In genomic region chr7:101662006-101662405, GRCm38 (mm10) we compare ENCODE assay signal across 16 mouse cellular contexts. TPM values are rescaled to one million over a fixed set of nuclear protein-coding genes. Genes with fewer than 3 reads are reported as not detected.
DNase-seq lines count a peak whose midpoint lies in the region; ATAC-seq and TF ChIP-seq lines count a peak whose summit lies in the region.
"Had no signal": no experiment of that assay in that cellular context is flagged by ENCODE, and none has a peak within 500 bp of the region (broad histone marks: within the 10 kb centered on the region; RNA-seq: fewer than 3 reads in every experiment).

No protein-coding gene starts in this region.

- H3K9ac ChIP-seq in hindbrain, postnatal 0 days (replicated peaks; ENCODE audit: low read length), result no peak overlapping the region
- no peak overlapping the region for H3K9ac ChIP-seq in hindbrain, embryonic 14.5 days
- H3K9ac ChIP-seq in midbrain, embryonic 14.5 days (replicated peaks; ENCODE audit: low read length), result no peak overlapping the region
- H3K9ac ChIP-seq in midbrain, embryonic 13.5 days (replicated peaks), result no peak overlapping the region
- no peak overlapping the region for H3K9ac ChIP-seq in MEL (ENCODE audit: control insufficient read depth, low read depth, low read length, poor library complexity, severe bottlenecking)
- H3K9ac ChIP-seq: forebrain, embryonic 15.5 days; heart, embryonic 15.5 days; hindbrain, embryonic 15.5 days; midbrain, embryonic 12.5 days had no signal

- no peak for DNase-seq in hindbrain, postnatal 0 days (ENCODE audit: low spot score)
- no peak for DNase-seq in hindbrain, embryonic 14.5 days (ENCODE audit: low spot score)
- DNase-seq in midbrain, embryonic 14.5 days, result peak; percentile 12
- DNase-seq in MEL (ENCODE audit: low read depth, low spot score), result peak; percentile 75
- no peak for DNase-seq in ovary, postnatal 10 days (ENCODE audit: low spot score)
- DNase-seq: adrenal gland, postnatal 14 days; gastrocnemius, postnatal 14 days; kidney, postnatal 10 days; lung, postnatal 10 days; thymus, postnatal 36 days had no signal

- no peak for TF ChIP-seq POLR2A in MEL (IDR thresholded peaks at IDR 0.05; ENCODE audit: control insufficient read depth in 1 of 2, insufficient read depth in 1 of 2, low read depth in 1 of 2, low read length in 2 of 2, poor library complexity in 1 of 2)

- peaks cover 8% of the 10 kb centered on the region for H3K79me2 ChIP-seq in MEL (ENCODE audit: control insufficient read depth, insufficient read depth, low read length, poor library complexity)

- no peaks in the 10 kb centered on the region for H3K9me3 ChIP-seq in hindbrain, postnatal 0 days (ENCODE audit: low read length)
- H3K9me3 ChIP-seq in hindbrain, embryonic 14.5 days (ENCODE audit: control insufficient read depth, low read length), result no peaks in the 10 kb centered on the region
- H3K9me3 ChIP-seq in midbrain, embryonic 14.5 days (ENCODE audit: control insufficient read depth, low read length), result no peaks in the 10 kb centered on the region
- H3K9me3 ChIP-seq in midbrain, embryonic 13.5 days, result no peaks in the 10 kb centered on the region
- H3K9me3 ChIP-seq in MEL (replicated peaks; ENCODE audit: insufficient read depth, low read length), result no peaks in the 10 kb centered on the region
- H3K9me3 ChIP-seq: forebrain, embryonic 15.5 days; heart, embryonic 15.5 days; hindbrain, embryonic 15.5 days; midbrain, embryonic 12.5 days had no signal

- TF ChIP-seq EP300 in MEL (IDR thresholded peaks at IDR 0.05; ENCODE audit: low read depth in 1 of 2, low read length in 2 of 2), result no peak

- 85% methylated on average over 1 of the region's 1 CpGs for WGBS in hindbrain, postnatal 0 days
- WGBS in hindbrain, embryonic 14.5 days, result 86% methylated on average over 1 of the region's 1 CpGs
- 81% methylated on average over 1 of the region's 1 CpGs for WGBS in midbrain, embryonic 14.5 days
- 78% methylated on average over 1 of the region's 1 CpGs for WGBS in midbrain, embryonic 13.5 days

- H3K4me2 ChIP-seq in hindbrain, postnatal 0 days (ENCODE audit: low read depth, low read length), result no peak overlapping the region
- no peak overlapping the region for H3K4me2 ChIP-seq in hindbrain, embryonic 14.5 days (replicated peaks)
- H3K4me2 ChIP-seq in midbrain, embryonic 14.5 days (ENCODE audit: low read length), result no peak overlapping the region
- H3K4me2 ChIP-seq in midbrain, embryonic 13.5 days (replicated peaks), result no peak overlapping the region
- H3K4me2 ChIP-seq: forebrain, embryonic 15.5 days; heart, embryonic 15.5 days; hindbrain, embryonic 15.5 days; midbrain, embryonic 12.5 days had no signal

- H3K27me3 ChIP-seq in hindbrain, postnatal 0 days (ENCODE audit: insufficient read depth, low read length), result no peaks in the 10 kb centered on the region
- no peaks in the 10 kb centered on the region for H3K27me3 ChIP-seq in hindbrain, embryonic 14.5 days (ENCODE audit: control insufficient read depth, insufficient read depth, low read length)
- H3K27me3 ChIP-seq in midbrain, embryonic 14.5 days (ENCODE audit: control insufficient read depth, insufficient read depth, low read length), result no peaks in the 10 kb centered on the region
- no peaks in the 10 kb centered on the region for H3K27me3 ChIP-seq in midbrain, embryonic 13.5 days
- H3K27me3 ChIP-seq in MEL (ENCODE audit: control insufficient read depth in 1 of 2, insufficient read depth in 2 of 2, low read length in 2 of 2), result peaks cover 0 to 2% of the 10 kb centered on the region in 2 experiments; a peak in 1 of 4 replicates
- H3K27me3 ChIP-seq: forebrain, embryonic 15.5 days; heart, embryonic 15.5 days; hindbrain, embryonic 15.5 days; midbrain, embryonic 12.5 days had no signal

- H3K36me3 ChIP-seq in hindbrain, postnatal 0 days (ENCODE audit: insufficient read depth, low read length), result no peaks in the 10 kb centered on the region
- no peaks in the 10 kb centered on the region for H3K36me3 ChIP-seq in hindbrain, embryonic 14.5 days (replicated peaks; ENCODE audit: control insufficient read depth, insufficient read depth)
- no peaks in the 10 kb centered on the region for H3K36me3 ChIP-seq in midbrain, embryonic 14.5 days (ENCODE audit: control insufficient read depth, insufficient read depth, low read length)
- no peaks in the 10 kb centered on the region for H3K36me3 ChIP-seq in midbrain, embryonic 13.5 days
- peaks cover 0 to 6% of the 10 kb centered on the region in 2 experiments; a peak in 2 of 4 replicates for H3K36me3 ChIP-seq in MEL (ENCODE audit: control insufficient read depth in 1 of 2, insufficient read depth in 2 of 2, low read length in 2 of 2)
- H3K36me3 ChIP-seq: forebrain, embryonic 15.5 days; heart, embryonic 15.5 days; hindbrain, embryonic 15.5 days had no signal

- peaks cover 18% of the 10 kb centered on the region for H3K4me1 ChIP-seq in hindbrain, postnatal 0 days (ENCODE audit: insufficient read depth, low read length)
- H3K4me1 ChIP-seq in hindbrain, embryonic 14.5 days (replicated peaks; ENCODE audit: control insufficient read depth, insufficient read depth, low read length), result peaks cover 16% of the 10 kb centered on the region
- H3K4me1 ChIP-seq in midbrain, embryonic 14.5 days (ENCODE audit: control insufficient read depth, insufficient read depth, low read length), result peaks cover 11% of the 10 kb centered on the region
- peaks cover 27% of the 10 kb centered on the region for H3K4me1 ChIP-seq in midbrain, embryonic 13.5 days (replicated peaks)
- peaks cover 0 to 16% of the 10 kb centered on the region in 2 experiments; a peak in 1 of 4 replicates for H3K4me1 ChIP-seq in MEL (ENCODE audit: control insufficient read depth in 1 of 2, insufficient read depth in 2 of 2, low read length in 2 of 2)

- no peak overlapping the region for H3K27ac ChIP-seq in hindbrain, postnatal 0 days
- no peak overlapping the region for H3K27ac ChIP-seq in hindbrain, embryonic 14.5 days
- no peak overlapping the region for H3K27ac ChIP-seq in midbrain, embryonic 14.5 days (replicated peaks; ENCODE audit: low read depth, low read length)
- no peak overlapping the region for H3K27ac ChIP-seq in midbrain, embryonic 13.5 days
- no peak overlapping the region for H3K27ac ChIP-seq in MEL (ENCODE audit: control insufficient read depth, low read depth, low read length)
- H3K27ac ChIP-seq: forebrain, embryonic 15.5 days; heart, embryonic 15.5 days; hindbrain, embryonic 15.5 days; midbrain, embryonic 12.5 days had no signal

- H3K4me3 ChIP-seq in hindbrain, postnatal 0 days (ENCODE audit: low read length), result no peak overlapping the region
- H3K4me3 ChIP-seq in hindbrain, embryonic 14.5 days (replicated peaks; ENCODE audit: low read length), result no peak overlapping the region
- H3K4me3 ChIP-seq in midbrain, embryonic 14.5 days (replicated peaks; ENCODE audit: low read depth, low read length), result no peak overlapping the region
- H3K4me3 ChIP-seq in midbrain, embryonic 13.5 days (replicated peaks), result no peak overlapping the region
- H3K4me3 ChIP-seq in MEL (ENCODE audit: control insufficient read depth in 1 of 2, insufficient read depth in 1 of 2, low read depth in 2 of 2, low read length in 2 of 2), result no peak overlapping the region
- H3K4me3 ChIP-seq: forebrain, embryonic 15.5 days; heart, embryonic 15.5 days; hindbrain, embryonic 15.5 days; midbrain, embryonic 12.5 days had no signal

- TF ChIP-seq RAD21 in MEL (IDR thresholded peaks at IDR 0.05; ENCODE audit: low read depth, low read length), result peak; percentile 43

- TF ChIP-seq CTCF in hindbrain, postnatal 0 days (IDR thresholded peaks at IDR 0.05; ENCODE audit: low read depth), result peak; percentile 33; the same call in 1 of the 2 replicates
- peak; percentile 42 to 71 (median 64) for TF ChIP-seq CTCF in MEL (IDR thresholded peaks at IDR 0.05 in 2 of 3, conservative IDR thresholded peaks at IDR 0.05 in 1 of 3; ENCODE audit: control insufficient read depth in 1 of 3, insufficient read depth in 1 of 3, low read depth in 2 of 3, low read length in 3 of 3, poor library complexity in 1 of 3, severe bottlenecking in 1 of 3)

- ATAC-seq in hindbrain, postnatal 0 days, result no peak
- no peak for ATAC-seq in hindbrain, embryonic 14.5 days (ENCODE audit: low FRiP score)
- ATAC-seq in midbrain, embryonic 14.5 days (ENCODE audit: low FRiP score, low TSS enrichment), result no peak
- ATAC-seq in midbrain, embryonic 13.5 days, result no peak
- no peak for ATAC-seq in activated CD4-positive, CD25-positive, alpha-beta regulatory T cell, adult 4 months
- ATAC-seq: forebrain, embryonic 15.5 days had no signal

TF ChIP-seq in MEL, 35 proteins besides CTCF, POLR2A, EP300 and RAD21:
- TF ChIP-seq ZNF384 (IDR thresholded peaks at IDR 0.05; ENCODE audit: low read depth, low read length) (0 out of 2 replicates have a peak, but pooled peaks have one; percentile 12), SIN3A (IDR thresholded peaks at IDR 0.05; ENCODE audit: low read length) (peak; percentile 19; the same call in 1 of the 2 replicates), MAX (IDR thresholded peaks at IDR 0.05; ENCODE audit: low read length) (0 out of 2 replicates have a peak, but pooled peaks have one; percentile 31), ZC3H11A (IDR thresholded peaks at IDR 0.05; ENCODE audit: low read depth, low read length) (peak; percentile 17; the same call in 1 of the 2 replicates), MAZ (IDR thresholded peaks at IDR 0.05; ENCODE audit: low read depth, low read length) (no peak), HCFC1 (IDR thresholded peaks at IDR 0.05; ENCODE audit: low read depth, low read length) (peak; percentile 61; the same call in 1 of the 2 replicates), SMC3 (IDR thresholded peaks at IDR 0.05; ENCODE audit: low read depth, low read length) (peak; percentile 37; the same call in 1 of the 2 replicates), MYC (IDR thresholded peaks at IDR 0.05; ENCODE audit: low read depth, low read length) (peak; percentile 82; the same call in 1 of the 2 replicates), TBP (IDR thresholded peaks at IDR 0.05; ENCODE audit: low read depth, low read length) (no peak)

RNA-seq across cellular contexts. Expression of gene Clpb, which starts 1.4 kb away (rescaled TPM):
- 42.8 and 67.4 TPM in 2 replicates for total RNA-seq in hindbrain, postnatal 0 days (2014; rRNA removed)
- polyA plus RNA-seq in hindbrain, postnatal 0 days (2015; fragmentation: Nextera tagmentation; extraction: Ambion mirVana), result 36.5 and 36.6 TPM in 2 replicates
- 33.0 and 39.8 TPM in 2 replicates for polyA plus RNA-seq in hindbrain, embryonic 14.5 days (2014; fragmentation: Nextera tagmentation; extraction: Ambion mirVana)
- 32.0 and 38.5 TPM in 2 replicates for polyA plus RNA-seq in midbrain, embryonic 14.5 days (2014; fragmentation: Nextera tagmentation; extraction: Ambion mirVana)
- polyA plus RNA-seq in midbrain, embryonic 13.5 days (2015; fragmentation: Nextera tagmentation; extraction: Ambion mirVana), result 31.9 and 33.7 TPM in 2 replicates
- total RNA-seq in MEL (2012; rRNA removed), result 59.0 and 84.5 TPM in 2 replicates
- polyA plus RNA-seq in MEL (2012; ENCODE audit: insufficient read depth in 1 of 2, insufficient read length in 2 of 2, low read depth in 1 of 2, low replicate concordance in 2 of 2, missing spikeins in 1 of 2), result 10 to 100 TPM in 1 of 2 experiments, not detected in 1; 71.5 TPM
- 10 to 100 TPM in 1 of 2 experiments, 1 to 10 TPM in 1; 8.8 to 13.3 TPM for polyA plus RNA-seq in activated CD4-positive, CD25-positive, alpha-beta regulatory T cell, adult 4 months (2017; shearing (Covaris generic))

Comparison
In these comparisons a context has a peak if more than half of its experiments do, and no peak if none do; other contexts are left out.
1. DNase-seq: peak in midbrain, embryonic 14.5 days (single experiment) and MEL (single experiment); none in hindbrain, postnatal 0 days (single experiment), hindbrain, embryonic 14.5 days (single experiment) and ovary, postnatal 10 days (single experiment).